Mouse (Mus musculus) c-Kit-negative CD71-positive TER-119-positive erythroid progenitor cells, embryonic 14.5 days (primary cell): ENCODE data around the gene Rspo1.

Experiments
- DNase-seq: peaks from one replicate; pipeline ENCODE4 v3.0.0-alpha.2; 2013; ENCODE audit warnings: low read depth, low spot score

Gene Rspo1

GRCm38 (mm10) chr4:125029891-125030614 lies 43.8 kb downstream of the Rspo1 start:
- DNase-seq: peak; percentile 79

- no peak for DNase-seq
Measured at GRCm38 (mm10) chr4:125034341-125034740, 48.1 kb downstream of the Rspo1 start.

- DNase-seq: no peak
Measured at GRCm38 (mm10) chr4:125044454-125044853, 58.2 kb downstream of the Rspo1 start.

- DNase-seq: no peak
Measured at GRCm38 (mm10) chr4:125055385-125055784, 69.2 kb downstream of the Rspo1 start.

- DNase-seq: no peak
Measured at GRCm38 (mm10) chr4:125056476-125056875, 70.2 kb downstream of the Rspo1 start.

GRCm38 (mm10) chr4:125057273-125057672 lies 71.0 kb downstream of the Rspo1 start:
- DNase-seq: no peak

- DNase-seq: no peak
Measured at GRCm38 (mm10) chr4:125058033-125058432, 71.8 kb downstream of the Rspo1 start.
